Mouse (Mus musculus): ENCODE data around the gene 1700017N19Rik.

GRCm38 (mm10) chr10:100598339-100598738 is 8.1 kb downstream of the 1700017N19Rik start:
- TF ChIP-seq CTCF (IDR thresholded peaks at IDR 0.05; ENCODE audit: low read depth): no peak
- no peak for TF ChIP-seq EP300 (IDR thresholded peaks at IDR 0.05; ENCODE audit: low read depth)

Measured in heart, postnatal 0 days (tissue).